Mouse (Mus musculus): ENCODE measurements around the gene Pgs1.

The Pgs1 gene

DNA sequence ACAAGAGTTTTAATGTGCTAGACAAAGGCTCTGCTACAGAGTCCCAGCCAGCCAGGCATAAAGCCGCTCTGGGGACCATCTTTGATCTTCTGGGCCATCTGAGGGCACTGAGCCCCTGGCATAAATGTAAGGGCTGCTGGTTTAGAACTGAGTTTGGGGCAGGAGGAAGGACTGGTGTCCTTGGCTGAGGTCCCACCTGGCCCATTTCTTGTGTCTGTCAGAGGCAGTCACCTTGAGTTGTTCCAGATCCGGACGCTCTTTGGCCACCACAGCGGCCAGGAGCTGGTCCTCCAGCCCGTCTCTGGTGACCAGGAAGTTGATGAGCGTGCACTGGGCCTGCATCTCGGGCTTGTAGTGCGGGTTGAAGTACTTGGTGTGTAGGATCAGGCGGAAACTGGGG is 56.7 kb downstream of the Pgs1 start:
- no peak for DNase-seq (ENCODE audit: low spot score in 2 of 2)

DNA sequence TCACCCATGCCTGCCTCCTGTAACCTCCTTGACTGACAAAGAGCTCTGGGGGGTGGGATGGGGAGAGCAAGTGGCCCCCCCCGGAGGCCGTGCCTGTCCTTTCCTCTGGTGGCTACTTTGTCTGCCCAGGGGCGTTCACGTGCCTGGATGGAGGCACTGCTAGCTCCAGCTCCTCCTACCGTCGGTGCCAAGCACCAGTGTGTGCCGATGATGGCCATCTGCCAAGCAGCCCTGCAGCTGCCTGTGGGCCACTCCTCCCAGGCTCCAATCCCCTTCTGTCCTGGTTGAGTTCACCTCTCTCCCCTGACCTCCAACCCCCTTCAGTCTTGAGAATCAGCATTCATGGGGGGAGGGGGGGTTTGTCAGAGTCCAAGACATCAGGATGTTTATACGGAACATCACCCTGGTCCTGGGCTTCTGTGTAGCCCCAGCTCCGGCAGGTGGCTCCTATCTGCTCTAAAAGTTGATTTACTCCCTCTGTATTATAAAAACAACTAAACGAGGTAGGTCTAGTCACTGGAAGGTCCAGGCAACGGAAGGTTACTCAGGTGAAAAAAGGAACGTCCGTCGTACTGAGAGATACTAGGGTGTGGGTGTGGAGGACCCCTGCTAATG is 57.3 kb downstream of the Pgs1 start:
- DNase-seq (ENCODE audit: low spot score in 2 of 2) = no peak

DNA sequence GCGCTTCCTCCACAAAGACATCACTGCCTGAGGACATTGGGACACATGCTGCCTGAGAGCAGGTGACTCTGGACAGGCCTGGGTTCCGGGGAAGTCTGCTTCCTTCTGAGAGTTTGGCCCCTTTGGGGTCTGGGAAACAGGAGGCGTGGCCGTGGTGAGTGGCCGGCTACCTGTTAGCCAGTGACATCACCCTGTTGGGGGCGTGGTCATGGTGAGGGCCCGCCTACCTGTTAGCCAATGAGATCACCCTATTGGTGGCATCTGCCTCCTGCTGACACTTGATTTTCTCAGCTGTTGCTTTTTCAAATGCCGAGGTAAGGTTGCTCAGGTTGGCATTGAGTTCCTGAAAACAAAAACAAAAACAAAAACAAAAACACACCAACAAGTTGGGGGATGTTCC is 63.5 kb downstream of the Pgs1 start:
- no peak for DNase-seq (ENCODE audit: low spot score in 2 of 2)

DNA sequence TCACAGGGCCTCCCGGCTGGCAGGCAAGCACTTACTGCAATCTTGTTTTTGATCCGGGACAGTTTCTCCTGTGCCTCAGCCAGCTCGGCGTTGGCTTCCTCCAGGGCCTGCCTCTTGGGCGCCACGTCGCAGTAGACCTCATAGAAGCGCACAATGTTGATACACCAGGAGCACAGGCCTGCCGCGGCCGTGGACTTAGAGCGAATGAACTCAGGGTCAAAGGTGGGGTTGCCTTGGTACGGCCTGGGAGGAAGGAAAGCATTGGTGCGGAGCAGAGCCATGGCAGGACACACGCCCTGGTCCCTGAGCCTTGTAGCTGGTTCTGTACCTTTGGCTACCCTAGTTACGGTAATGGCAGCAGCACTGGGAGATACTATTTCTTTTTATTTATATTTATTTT is 64.1 kb downstream of the Pgs1 start:
- no peak for DNase-seq (ENCODE audit: low spot score in 2 of 2)

DNA sequence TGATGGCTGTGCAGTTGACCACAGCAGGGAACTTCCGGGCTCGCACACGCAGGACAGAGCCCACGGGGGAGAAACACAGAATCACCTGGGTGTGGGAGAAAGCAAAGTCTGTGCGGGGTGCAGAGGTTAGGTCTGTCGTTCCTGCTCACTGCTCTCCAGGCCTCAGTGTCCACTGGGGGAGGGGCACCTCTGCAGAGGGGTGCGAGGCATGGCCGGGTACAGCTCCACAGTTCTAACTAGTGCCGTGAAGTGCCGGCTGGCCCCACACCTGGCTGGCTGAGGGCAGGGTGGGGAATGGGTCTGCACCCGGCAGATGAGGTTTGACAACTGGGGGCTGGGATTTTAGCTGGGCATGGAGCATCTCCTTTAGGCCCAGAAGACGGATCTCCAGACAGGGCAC is 72.3 kb downstream of the Pgs1 start:
- DNase-seq (ENCODE audit: low spot score in 2 of 2) = no peak

DNA sequence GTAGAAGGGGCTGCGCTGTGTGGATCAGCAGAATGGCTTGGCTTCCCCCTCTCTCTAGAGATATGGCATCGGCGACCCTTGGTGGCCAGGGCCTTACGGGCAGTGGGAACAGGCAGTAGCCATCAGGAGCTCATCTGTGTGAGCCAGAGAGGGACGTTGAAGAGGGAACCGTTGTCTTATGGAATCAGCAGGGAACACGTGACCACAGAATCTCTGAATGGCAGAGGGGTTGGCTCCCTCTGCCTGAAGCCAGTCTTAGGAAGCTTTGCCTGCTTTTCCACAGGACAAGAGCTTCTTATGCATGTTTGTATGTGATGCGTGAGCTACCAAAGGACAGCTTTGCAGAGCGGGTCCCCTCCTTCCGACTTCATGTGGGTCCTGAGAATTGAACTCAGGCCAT is 72.8 kb downstream of the Pgs1 start:
- no peak for DNase-seq (ENCODE audit: low spot score in 2 of 2)

DNA sequence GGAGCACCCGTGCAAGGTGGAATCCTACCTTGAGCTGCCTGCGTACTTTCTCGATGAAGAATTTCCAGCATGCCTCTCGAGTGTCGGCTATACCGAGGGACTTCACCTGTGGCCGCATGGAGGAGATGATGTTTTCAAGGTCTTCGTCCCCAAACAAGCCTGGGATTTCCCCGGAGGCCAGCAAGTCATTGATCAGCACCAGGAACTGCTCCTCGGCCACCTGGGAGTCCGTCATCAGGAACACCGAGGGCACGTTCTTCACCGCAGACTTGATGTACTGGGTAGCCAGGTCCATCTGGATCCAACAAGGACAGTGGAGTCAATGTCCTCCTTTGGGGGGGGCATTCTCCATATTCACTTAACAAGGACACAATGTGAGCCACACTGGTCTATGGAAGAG is 73.9 kb downstream of the Pgs1 start:
- no peak for DNase-seq (ENCODE audit: low spot score in 2 of 2)

DNA sequence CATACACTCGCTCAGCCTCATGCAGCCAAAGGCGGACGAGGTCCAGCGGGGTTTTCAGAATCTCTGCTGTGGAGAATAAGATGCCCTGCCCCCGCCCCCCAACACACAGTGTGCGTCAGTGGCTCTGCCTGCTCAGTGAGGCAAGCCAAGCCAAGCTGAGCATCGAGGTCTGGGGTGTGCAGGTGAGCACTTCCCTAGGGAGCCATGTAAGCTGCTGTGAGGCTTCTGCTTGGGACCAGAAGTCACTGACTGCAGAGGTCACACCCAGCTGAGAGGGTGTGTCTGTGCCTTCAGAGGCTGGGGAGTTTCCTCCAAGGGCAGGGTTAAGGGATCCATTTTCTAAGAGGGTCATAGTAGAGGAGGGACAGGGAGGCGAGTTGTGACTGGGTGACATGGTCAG is 81.5 kb downstream of the Pgs1 start:
- no peak for DNase-seq (ENCODE audit: low spot score in 2 of 2)

DNA sequence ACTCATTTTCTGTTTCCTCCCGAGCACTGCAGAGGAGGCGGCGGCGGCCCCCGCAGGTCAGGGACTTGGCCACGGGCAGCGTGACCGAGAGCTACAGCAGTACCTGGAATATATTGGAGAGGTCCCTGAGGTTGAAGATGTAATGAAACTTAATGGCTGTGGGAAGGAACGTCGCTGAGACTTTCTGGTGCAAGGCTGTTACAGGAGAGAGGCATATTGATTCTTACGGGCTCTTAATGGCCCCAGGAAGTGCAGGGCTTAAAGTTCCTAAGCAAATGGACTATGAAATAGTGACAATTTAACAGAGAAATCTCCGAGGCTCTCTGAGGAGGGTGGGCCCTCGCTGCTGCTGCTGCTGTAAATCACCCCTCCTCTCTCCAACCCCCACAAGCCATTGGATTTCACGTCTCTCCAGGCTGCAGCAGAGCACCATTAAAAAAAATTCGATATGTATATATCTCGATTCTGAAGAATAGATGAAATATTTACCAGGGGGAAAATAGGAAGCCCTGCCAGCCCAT is 82.8 kb downstream of the Pgs1 start:
- no peak for DNase-seq (ENCODE audit: low spot score in 2 of 2)

DNA sequence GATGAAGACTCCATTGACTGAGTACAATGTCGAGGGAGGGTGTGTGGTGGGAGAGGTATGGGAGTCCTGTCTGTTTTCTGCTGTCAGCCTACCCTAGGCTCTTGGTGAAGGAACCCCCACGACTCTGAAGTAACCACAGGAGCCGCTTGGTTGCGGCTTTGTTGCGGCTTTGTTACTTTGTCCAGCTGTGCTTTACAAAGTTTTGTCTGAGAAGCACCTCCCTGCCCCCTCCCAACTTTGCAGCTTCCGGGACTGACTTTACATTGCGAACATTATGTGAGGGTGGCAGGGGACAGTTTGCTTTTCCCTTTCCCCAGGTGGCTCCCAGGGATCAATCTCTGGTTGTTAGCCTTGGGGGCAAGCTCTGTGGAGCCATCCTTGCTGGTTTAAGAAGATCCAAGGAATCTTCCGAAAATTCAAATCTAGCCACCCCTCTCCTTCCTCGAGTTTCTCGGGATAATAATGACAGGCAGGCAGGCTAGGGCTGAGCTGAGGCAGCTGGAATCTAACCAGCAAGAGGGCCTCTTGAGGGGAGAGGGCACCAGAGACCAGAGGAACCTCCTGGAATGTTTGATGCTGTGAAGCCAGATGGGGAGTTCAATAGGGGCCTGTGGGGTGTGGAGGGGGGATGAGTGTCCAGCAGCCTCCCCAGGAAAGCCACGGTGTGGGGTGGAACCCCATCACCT is 85.3 kb downstream of the Pgs1 start:
- no peak for DNase-seq (ENCODE audit: low spot score in 2 of 2)

Measured in spleen, postnatal 14 days (tissue).